Mouse (Mus musculus) intestine, embryonic 16.5 days (tissue): ENCODE results near the gene Kansl3. TPM values are rescaled to one million over a fixed set of nuclear protein-coding genes. Genes with fewer than 3 reads are reported as not detected.

Experiments used
- ATAC-seq: fragments of 200-750 bp; cut with Nextera tagmentation; 2 replicates; pipeline ENCODE4 v1.8.0; 2017; ENCODE audit warnings: moderate TSS enrichment, moderate library complexity
- H3K27ac ChIP-seq: fragments of 300-500 bp; sonication (generic); 2 replicates; pipeline ENCODE4 v1.5.1; 2014; ENCODE audit warnings: mild to moderate bottlenecking, low read length
- H3K27me3 ChIP-seq: fragments of 300-500 bp; sonication (generic); replicated peaks from 2 replicates; pipeline ENCODE4 v1.6.1; 2014; ENCODE audit warnings: low read length, control low read depth, mixed read lengths; ENCODE audit not compliant: control insufficient read depth, insufficient read depth
- H3K36me3 ChIP-seq: fragments of 300-500 bp; sonication (generic); 2 replicates; pipeline ENCODE4 v1.6.1; 2014; ENCODE audit warnings: low read length, control low read depth; ENCODE audit not compliant: control insufficient read depth, insufficient read depth
- H3K4me1 ChIP-seq: fragments of 300-500 bp; sonication (generic); 2 replicates; pipeline ENCODE4 v1.6.1; 2014; ENCODE audit warnings: low read length, control low read depth, mixed read lengths; ENCODE audit not compliant: control insufficient read depth, insufficient read depth
- H3K4me2 ChIP-seq: fragments of 300-500 bp; sonication (generic); 2 replicates; pipeline ENCODE4 v1.6.1; 2014; ENCODE audit warnings: low read depth, low read length, control low read depth
- H3K4me3 ChIP-seq: fragments of 300-500 bp; sonication (generic); 2 replicates; pipeline ENCODE4 v1.5.1; 2014; ENCODE audit warnings: mild to moderate bottlenecking, low read length
- H3K9ac ChIP-seq: fragments of 300-500 bp; sonication (generic); 2 replicates; pipeline ENCODE4 v1.6.1; 2014; ENCODE audit warnings: low read depth, low read length
- H3K9me3 ChIP-seq: fragments of 300-500 bp; sonication (generic); 2 replicates; pipeline ENCODE4 v1.6.1; 2016; ENCODE audit warnings: low read length, control low read depth; ENCODE audit not compliant: control insufficient read depth
- WGBS: fragments of 180-500 bp; shearing (Covaris S2); extraction: QIAGEN DNeasy Blood & Tissue Kit; methylation state at CpG from one replicate; pipeline ENCODE4 v1.1.7; 2014; 5-methylcytosine and 5-hydroxymethylcytosine counted together
- polyA plus RNA-seq: library from polyadenylated mRNA; unstranded; fragments of >200 nt; fragmentation: Nextera tagmentation; extraction: Ambion mirVana; gene quantifications from 2 replicates; pipeline ENCODE4 v1.2.1, GENCODE M21; 2015

The Kansl3 gene
- polyA plus RNA-seq, 1 experiment from 2014 or later: 33.8 TPM

DNA sequence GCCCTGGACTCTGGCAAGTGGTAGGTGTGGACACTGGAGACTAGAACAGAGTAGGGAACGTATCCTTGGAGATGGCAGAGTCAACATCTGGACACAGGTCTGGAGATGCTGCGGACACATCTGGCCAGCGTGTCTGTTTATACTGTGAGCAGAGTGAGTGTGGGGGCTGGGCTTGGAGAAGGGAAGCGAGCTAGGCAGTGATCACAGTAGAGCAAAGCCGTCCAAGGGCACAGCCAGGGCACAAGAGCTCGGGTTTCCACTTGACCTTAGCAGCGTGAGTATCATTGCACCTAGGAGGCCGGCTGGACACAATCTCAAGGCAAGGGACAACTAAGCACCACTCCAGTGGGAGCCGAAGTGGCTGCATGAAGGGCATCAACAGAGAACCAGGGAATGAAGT, 45.9 kb downstream of the Kansl3 start:
- H3K4me1 ChIP-seq: no peaks in the 10 kb centered on the region
- no peaks in the 10 kb centered on the region for H3K9me3 ChIP-seq
- H3K4me2 ChIP-seq: no peak overlapping the region
- no peaks in the 10 kb centered on the region for H3K36me3 ChIP-seq
- 54% methylated on average over 9 of the region's 9 CpGs for WGBS
- ATAC-seq: no peak
- no peak overlapping the region for H3K27ac ChIP-seq
- no peaks in the 10 kb centered on the region for H3K27me3 ChIP-seq
- H3K9ac ChIP-seq: no peak overlapping the region
- H3K4me3 ChIP-seq: no peak overlapping the region

DNA sequence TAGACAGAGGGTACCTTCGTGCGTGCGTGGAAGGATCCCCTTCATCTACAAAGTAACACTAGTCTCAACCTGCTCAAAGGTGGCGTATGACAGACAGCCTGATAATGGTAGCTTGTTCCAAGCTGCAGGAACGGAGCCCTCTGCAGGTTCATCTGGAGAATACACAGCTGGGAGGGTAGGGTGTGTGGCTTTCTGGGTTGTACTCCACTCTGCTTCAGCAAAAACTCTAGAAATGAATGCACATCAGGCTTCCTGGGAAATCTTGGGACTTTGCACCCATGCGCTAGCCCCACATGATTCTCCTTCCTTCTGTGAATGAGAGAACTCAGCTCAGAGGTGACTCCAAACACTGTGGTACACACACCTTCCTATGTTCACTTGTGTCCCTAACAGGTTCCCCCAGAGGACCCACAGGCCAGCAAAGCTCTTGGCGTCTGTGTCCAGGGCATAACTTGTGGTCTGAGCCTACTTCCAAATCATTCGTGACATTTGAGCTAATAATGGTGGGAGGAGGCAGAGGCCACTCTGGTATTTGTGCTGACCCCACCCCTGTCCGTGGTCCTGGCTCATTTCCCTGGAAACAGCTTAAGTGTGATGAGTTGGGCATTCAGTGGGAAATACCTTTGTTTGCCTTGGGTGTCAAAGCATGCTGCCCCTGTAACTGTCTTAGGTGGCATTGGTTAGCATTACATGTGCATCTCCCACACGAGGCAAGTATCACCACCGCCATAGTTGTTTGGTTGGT, 47.0 kb downstream of the Kansl3 start:
- H3K36me3 ChIP-seq: no peaks in the 10 kb centered on the region
- H3K4me1 ChIP-seq: no peaks in the 10 kb centered on the region
- H3K27me3 ChIP-seq: no peaks in the 10 kb centered on the region
- no peak overlapping the region for H3K4me2 ChIP-seq
- 71% methylated on average over 11 of the region's 11 CpGs for WGBS
- no peak overlapping the region for H3K9ac ChIP-seq
- H3K4me3 ChIP-seq: no peak overlapping the region
- no peaks in the 10 kb centered on the region for H3K9me3 ChIP-seq
- peak; percentile 40 for ATAC-seq
- no peak overlapping the region for H3K27ac ChIP-seq

DNA sequence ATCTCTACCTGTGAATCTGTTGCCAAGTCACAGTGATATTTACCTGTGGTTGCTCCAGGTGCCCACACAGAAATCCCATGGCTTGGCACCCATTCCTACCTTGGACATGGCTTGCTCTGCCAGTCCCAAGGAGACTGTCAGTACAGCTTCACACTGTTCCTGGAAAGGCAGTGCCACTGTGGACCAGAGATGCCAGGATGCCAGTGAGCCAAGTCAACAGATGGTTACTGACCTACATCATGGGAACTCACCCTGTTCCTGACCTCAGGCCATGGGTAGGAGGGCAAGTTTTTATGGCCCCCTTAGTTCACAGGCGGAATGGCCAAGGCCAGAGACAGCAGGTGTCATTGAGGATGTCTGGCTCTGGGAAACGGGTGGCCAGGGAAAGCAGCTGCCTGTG, 47.8 kb downstream of the Kansl3 start:
- H3K4me2 ChIP-seq: no peak overlapping the region
- ATAC-seq: no peak
- no peak overlapping the region for H3K27ac ChIP-seq
- WGBS: 68% methylated on average over 2 of the region's 2 CpGs
- H3K36me3 ChIP-seq: no peaks in the 10 kb centered on the region
- H3K9me3 ChIP-seq: no peaks in the 10 kb centered on the region
- H3K4me1 ChIP-seq: no peaks in the 10 kb centered on the region
- no peak overlapping the region for H3K4me3 ChIP-seq
- H3K27me3 ChIP-seq: no peaks in the 10 kb centered on the region
- no peak overlapping the region for H3K9ac ChIP-seq

DNA sequence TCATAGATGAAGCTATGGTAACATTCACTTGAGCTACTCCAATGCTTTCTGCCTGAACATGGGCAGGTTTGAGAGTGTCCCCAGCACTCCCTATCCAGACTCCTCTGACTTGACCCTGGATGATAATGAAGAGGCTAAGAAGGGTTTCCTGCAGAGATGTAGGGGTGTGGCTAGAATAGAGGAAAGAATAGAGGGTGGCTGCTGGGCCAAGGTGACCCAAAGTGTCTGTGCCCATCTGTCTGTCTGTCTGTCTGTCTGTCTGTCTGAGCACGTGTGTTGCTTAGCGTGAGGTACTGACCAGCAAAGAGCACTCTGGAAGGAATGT, 53.2 kb downstream of the Kansl3 start:
- Histone ChIP-seq H3K4me1 (no peaks in the 10 kb centered on the region), H3K27ac (no peak overlapping the region), H3K9me3 (no peaks in the 10 kb centered on the region), H3K9ac (no peak overlapping the region), H3K4me2 (no peak overlapping the region), H3K27me3 (no peaks in the 10 kb centered on the region), H3K36me3 (no peaks in the 10 kb centered on the region), H3K4me3 (no peak overlapping the region)
- WGBS: 89% methylated on average over 2 of the region's 2 CpGs
- no peak for ATAC-seq

DNA sequence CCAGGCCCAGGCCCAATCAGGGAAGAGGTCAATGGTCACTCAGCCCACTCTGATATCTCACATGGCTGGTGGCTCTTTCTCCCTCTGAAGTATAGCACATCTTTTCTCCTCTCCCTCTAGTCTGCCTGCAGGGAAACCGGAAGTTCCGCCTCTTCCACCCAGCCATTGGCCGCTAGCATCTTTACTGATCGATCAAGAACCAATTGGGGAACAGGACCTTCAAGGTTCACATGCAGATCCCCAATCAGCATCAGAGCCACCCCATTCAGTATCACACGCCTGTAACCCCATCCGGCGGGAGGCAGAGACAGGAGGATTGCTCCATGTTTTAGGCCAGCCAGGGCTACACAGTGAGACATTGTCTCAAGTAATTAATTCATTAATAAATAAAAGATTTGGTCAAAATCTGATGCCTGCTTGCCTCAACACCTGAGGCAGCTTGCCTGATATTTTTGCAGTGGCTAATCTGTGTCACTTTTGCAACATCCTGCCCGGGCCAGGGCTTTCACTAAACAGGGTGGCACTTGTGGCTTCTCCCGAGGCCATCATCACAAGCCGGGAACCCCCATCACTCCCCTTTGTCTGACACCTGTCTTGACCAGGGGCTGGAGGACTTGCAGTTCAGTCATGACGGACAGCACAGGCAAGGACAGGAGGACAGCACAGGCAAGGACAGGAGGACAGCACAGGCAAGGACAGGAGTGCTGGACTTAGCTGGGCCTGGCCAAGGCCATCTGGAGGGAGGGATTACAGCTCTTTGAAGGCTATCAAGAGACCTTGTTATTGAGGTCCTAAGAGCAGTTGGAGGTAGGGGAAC, 53.8 kb downstream of the Kansl3 start:
- H3K4me2 ChIP-seq: no peak overlapping the region
- no peak overlapping the region for H3K4me3 ChIP-seq
- no peaks in the 10 kb centered on the region for H3K36me3 ChIP-seq
- ATAC-seq: no peak
- H3K4me1 ChIP-seq: no peaks in the 10 kb centered on the region
- H3K27ac ChIP-seq: no peak overlapping the region
- no peaks in the 10 kb centered on the region for H3K9me3 ChIP-seq
- H3K27me3 ChIP-seq: 0 out of 2 replicates have a peak, but pooled peaks cover 1% of the 10 kb centered on the region
- no peak overlapping the region for H3K9ac ChIP-seq
- WGBS: 89% methylated on average over 11 of the region's 11 CpGs

DNA sequence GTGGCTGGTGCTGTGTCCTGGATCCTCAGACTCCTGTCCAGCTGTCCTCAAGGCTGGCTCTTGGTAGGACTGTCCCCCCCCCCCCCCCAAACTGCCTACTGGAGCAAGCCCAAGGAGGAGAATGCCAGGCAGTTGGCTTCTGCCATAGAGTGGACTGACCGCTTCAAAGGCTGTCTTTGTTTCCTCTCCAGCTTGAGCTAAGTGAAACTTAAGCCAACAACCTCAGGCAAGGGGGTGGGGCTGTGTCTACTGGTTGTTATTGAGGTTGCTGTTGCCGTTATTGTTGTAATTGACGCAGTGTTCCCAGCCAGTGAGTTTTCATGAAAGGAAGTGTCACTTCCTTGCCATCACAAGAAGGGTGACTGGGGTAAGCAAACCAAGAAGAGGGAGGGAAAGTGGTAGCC, 59.5 kb downstream of the Kansl3 start:
- Histone ChIP-seq H3K9ac (no peak overlapping the region), H3K27ac (no peak overlapping the region), H3K36me3 (no peaks in the 10 kb centered on the region), H3K4me3 (no peak overlapping the region), H3K4me1 (peaks cover 6% of the 10 kb centered on the region; the same call in 1 of the 2 replicates), H3K4me2 (no peak overlapping the region), H3K27me3 (peaks cover 15% of the 10 kb centered on the region; the same call in 1 of the 2 replicates), H3K9me3 (no peaks in the 10 kb centered on the region)
- ATAC-seq: no peak
- WGBS: 48% methylated on average over 3 of the region's 3 CpGs

DNA sequence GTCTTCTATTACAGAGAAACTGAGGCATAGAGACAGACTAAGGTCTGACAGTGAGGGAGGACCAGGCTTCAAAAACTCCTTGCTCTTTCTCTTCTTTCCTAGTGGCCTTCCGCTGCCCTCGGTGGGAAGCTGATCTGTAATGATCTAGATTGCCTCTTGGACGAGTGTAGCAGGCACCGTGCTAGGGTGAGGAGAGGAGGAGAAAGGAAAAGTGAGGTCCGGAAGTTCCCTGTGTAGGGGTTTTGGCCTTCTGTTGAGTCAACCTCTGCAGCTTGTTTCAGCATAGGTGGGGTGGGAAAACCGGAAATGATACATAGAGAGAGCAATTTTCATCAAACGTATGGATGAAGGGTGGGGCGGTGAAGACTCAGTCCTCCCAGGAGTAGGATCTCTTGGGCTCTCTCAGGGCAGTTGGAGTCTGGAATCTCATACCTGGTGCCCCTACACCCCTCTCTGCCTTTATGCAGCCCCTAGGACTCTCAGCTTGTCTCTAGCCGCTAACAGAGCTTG, 60.0 kb downstream of the Kansl3 start:
- H3K9me3 ChIP-seq: no peaks in the 10 kb centered on the region
- no peak overlapping the region for H3K27ac ChIP-seq
- H3K4me1 ChIP-seq: peaks cover 6% of the 10 kb centered on the region; the same call in 1 of the 2 replicates
- ATAC-seq: no peak
- peak overlapping the region; percentile 88 for H3K4me2 ChIP-seq
- 64% methylated on average over 9 of the region's 9 CpGs for WGBS
- peak overlapping the region; percentile 71 for H3K4me3 ChIP-seq
- 0 out of 2 replicates have a peak overlapping the region, but pooled peaks have one; percentile 76 for H3K9ac ChIP-seq
- H3K27me3 ChIP-seq: peaks cover 15% of the 10 kb centered on the region; the same call in 1 of the 2 replicates
- no peaks in the 10 kb centered on the region for H3K36me3 ChIP-seq

DNA sequence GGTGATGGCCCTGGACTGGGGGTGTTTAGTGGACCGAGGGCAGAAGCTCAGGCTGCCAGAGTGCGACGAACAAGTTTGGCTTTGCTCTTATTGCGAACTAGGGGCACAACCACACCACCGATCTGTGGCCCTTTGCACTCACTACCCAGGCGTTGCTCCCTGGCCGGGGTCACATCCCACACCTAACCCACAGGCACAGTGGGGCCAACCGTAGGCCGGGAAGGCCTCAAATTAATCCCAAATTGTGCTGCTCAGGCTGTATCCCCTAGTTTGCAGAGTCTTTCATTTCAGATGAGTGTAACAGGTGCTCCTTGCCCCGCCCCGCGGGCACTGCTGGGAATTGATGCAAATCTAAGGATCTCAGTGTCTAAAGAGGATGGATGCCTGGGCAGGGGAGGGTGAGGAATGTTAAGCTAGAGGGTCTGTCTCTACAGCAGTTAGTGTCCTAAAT, 60.5 kb downstream of the Kansl3 start:
- H3K4me2 ChIP-seq: peak overlapping the region; percentile 88
- peaks cover 15% of the 10 kb centered on the region; the same call in 1 of the 2 replicates for H3K27me3 ChIP-seq
- H3K4me3 ChIP-seq: peak overlapping the region; percentile 71
- H3K9ac ChIP-seq: peak overlapping the region; percentile 76
- WGBS: 10% methylated on average over 12 of the region's 12 CpGs
- H3K27ac ChIP-seq: no peak overlapping the region
- H3K36me3 ChIP-seq: no peaks in the 10 kb centered on the region
- H3K9me3 ChIP-seq: no peaks in the 10 kb centered on the region
- peaks cover 6% of the 10 kb centered on the region; the same call in 1 of the 2 replicates for H3K4me1 ChIP-seq
- ATAC-seq: no peak
